Mouse (Mus musculus): ENCODE measurements around the gene Zfp341. TPM values are rescaled to one million over a fixed set of nuclear protein-coding genes. Genes with fewer than 3 reads are reported as not detected.

The Zfp341 gene
- total and polyA plus RNA-seq, 3 experiments, result 0.58 to 4.4 (median 1.6) TPM

DNA sequence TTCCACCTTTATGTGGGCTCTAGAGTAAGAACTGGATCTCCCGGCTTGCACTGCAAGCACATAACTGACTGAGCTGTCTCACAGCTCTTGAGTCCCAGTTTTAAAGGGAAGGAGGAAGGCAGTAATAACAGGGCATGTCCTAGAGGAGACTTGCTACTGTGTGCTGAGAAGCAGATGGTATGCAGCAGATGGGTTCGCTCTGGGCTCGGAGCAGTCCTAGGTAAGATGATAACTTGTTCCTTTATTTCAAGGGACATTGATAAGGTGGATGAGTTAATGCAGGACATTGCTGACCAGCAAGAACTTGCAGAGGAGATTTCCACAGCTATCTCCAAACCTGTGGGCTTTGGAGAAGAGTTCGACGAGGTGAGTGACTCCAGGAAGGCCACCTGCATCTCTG, 77.9 kb downstream of the Zfp341 start:
- in situ Hi-C loops (cut with MboI; ENCODE audit: low pct_ligation_motif_present, low pct_unique_long_range_greater_than_20kb, low sequenced_read_pairs) (no loop called here), dilution Hi-C loops (cut with MboI; ENCODE audit: extremely low pct_ligation_motif_present, extremely low pct_unique_long_range_greater_than_20kb, low sequenced_read_pairs) (no loop called here)
- no peak overlapping the region for H3K4me3 ChIP-seq (replicated peaks in 1 of 3; ENCODE audit: low read depth in 2 of 3, low read length in 2 of 3, poor library complexity in 1 of 3)
- peaks cover 0 to 3% of the 10 kb centered on the region in 2 experiments; a peak in 1 of 4 replicates for H3K4me1 ChIP-seq (ENCODE audit: control insufficient read depth in 1 of 2, insufficient read depth in 2 of 2)
- H3K4me2 ChIP-seq (ENCODE audit: insufficient read depth, low read depth, poor library complexity, severe bottlenecking), result no peak overlapping the region
- H3K27ac ChIP-seq (ENCODE audit: insufficient read depth, low read depth), result no peak overlapping the region
- no peak for DNase-seq (ENCODE audit: extremely low read depth)
- peaks cover 7% of the 10 kb centered on the region for H3K79me2 ChIP-seq (replicated peaks; ENCODE audit: control insufficient read depth, extremely low read depth, insufficient read depth, poor library complexity, severe bottlenecking)
- H3K9me3 ChIP-seq (replicated peaks; ENCODE audit: low read length), result no peaks in the 10 kb centered on the region
- H3K27me3 ChIP-seq (replicated peaks), result no peaks in the 10 kb centered on the region
- TF ChIP-seq IRF4 (IDR thresholded peaks at IDR 0.05; ENCODE audit: low read depth, low read length) (no peak), PAX5 (IDR thresholded peaks at IDR 0.05; ENCODE audit: low read length) (no peak), E2F4 (IDR thresholded peaks at IDR 0.05; ENCODE audit: insufficient replicate concordance, low read depth, low read length) (no peak), POLR2AphosphoS2 (IDR thresholded peaks at IDR 0.05; ENCODE audit: low read depth, low read length) (no peak), MAZ (IDR thresholded peaks at IDR 0.05; ENCODE audit: low read depth, low read length) (no peak), MAX (IDR thresholded peaks at IDR 0.05; ENCODE audit: low read length) (no peak), NRF1 (IDR thresholded peaks at IDR 0.05; ENCODE audit: low read depth, low read length) (no peak), SIN3A (IDR thresholded peaks at IDR 0.05; ENCODE audit: low read length) (no peak), USF2 (conservative IDR thresholded peaks at IDR 0.05; ENCODE audit: low read depth, low read length) (no peak)
- no peak overlapping the region for H3K9ac ChIP-seq (ENCODE audit: insufficient read depth, low read depth)
- peaks cover 57 to 94% of the 10 kb centered on the region in 2 experiments for H3K36me3 ChIP-seq (replicated peaks in 1 of 2; ENCODE audit: control insufficient read depth in 1 of 2, insufficient read depth in 1 of 2, low read length in 1 of 2)

DNA sequence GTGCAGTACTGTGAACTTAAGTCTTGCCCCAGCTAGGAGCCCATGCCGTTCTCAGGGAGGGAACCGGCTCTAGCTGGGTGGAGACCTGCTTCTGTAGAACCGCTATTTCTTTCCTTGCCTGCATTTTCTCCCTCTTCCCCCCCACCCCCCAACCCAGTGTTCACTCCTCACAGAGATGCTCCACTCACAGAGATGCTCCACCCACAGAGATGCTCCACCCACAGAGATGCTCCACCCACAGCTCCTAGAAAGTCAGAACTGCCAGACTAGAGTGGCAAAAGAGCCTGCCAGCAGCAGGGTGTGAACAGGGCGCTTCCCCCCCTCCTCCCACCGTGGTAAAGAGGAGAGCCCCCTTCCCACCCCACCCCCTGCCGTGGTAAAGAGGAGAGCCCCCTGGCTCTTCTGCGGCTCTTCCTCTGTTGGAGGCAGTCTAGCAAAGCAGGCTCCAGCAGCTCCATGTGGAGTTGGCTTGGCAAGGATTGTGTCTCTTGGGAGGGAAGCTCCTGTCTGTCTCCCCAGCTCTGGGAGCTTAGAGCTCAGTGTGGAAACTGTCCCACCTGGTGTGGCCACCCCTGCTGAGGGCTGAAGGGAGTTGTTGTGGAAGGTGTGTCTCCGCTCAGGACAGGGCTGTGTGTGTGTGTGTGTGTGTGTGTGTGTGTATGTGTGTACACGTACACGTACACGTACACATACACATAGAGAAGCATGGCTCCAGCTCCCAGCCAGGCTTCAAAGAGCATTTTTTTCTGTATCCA, 80.3 kb downstream of the Zfp341 start:
- DNase-seq (ENCODE audit: extremely low read depth), result no peak
- no peaks in the 10 kb centered on the region for H3K27me3 ChIP-seq (replicated peaks)
- no peaks in the 10 kb centered on the region for H3K9me3 ChIP-seq (replicated peaks; ENCODE audit: low read length)
- H3K4me1 ChIP-seq (ENCODE audit: control insufficient read depth in 1 of 2, insufficient read depth in 2 of 2), result peaks cover 0 to 15% of the 10 kb centered on the region in 2 experiments; a peak in 2 of 4 replicates
- no peak overlapping the region for H3K4me3 ChIP-seq (replicated peaks in 1 of 3; ENCODE audit: low read depth in 2 of 3, low read length in 2 of 3, poor library complexity in 1 of 3)
- no peak overlapping the region for H3K4me2 ChIP-seq (ENCODE audit: insufficient read depth, low read depth, poor library complexity, severe bottlenecking)
- no peak for TF ChIP-seq JUN (IDR thresholded peaks at IDR 0.05; ENCODE audit: insufficient read depth, low read depth, low read length)
- no peak for TF ChIP-seq EP300 (IDR thresholded peaks at IDR 0.05; ENCODE audit: low read length)
- no peak for TF ChIP-seq ELF1 (IDR thresholded peaks at IDR 0.05; ENCODE audit: low read depth, low read length)
- TF ChIP-seq HCFC1 (IDR thresholded peaks at IDR 0.05; ENCODE audit: low read depth, low read length), result no peak
- no peak for TF ChIP-seq MYC (IDR thresholded peaks at IDR 0.05; ENCODE audit: low read depth, low read length)
- TF ChIP-seq NRF1 (IDR thresholded peaks at IDR 0.05; ENCODE audit: low read depth, low read length), result no peak
- TF ChIP-seq SIN3A (IDR thresholded peaks at IDR 0.05; ENCODE audit: low read length), result no peak
- no peak for TF ChIP-seq POLR2AphosphoS2 (IDR thresholded peaks at IDR 0.05; ENCODE audit: low read depth, low read length)
- no peak for TF ChIP-seq IRF4 (IDR thresholded peaks at IDR 0.05; ENCODE audit: low read depth, low read length)
- TF ChIP-seq TCF12 (IDR thresholded peaks at IDR 0.05; ENCODE audit: low read depth, low read length), result no peak
- TF ChIP-seq MEF2A (IDR thresholded peaks at IDR 0.05; ENCODE audit: borderline replicate concordance, low read depth, low read length), result no peak
- no peak for TF ChIP-seq USF2 (conservative IDR thresholded peaks at IDR 0.05; ENCODE audit: low read depth, low read length)
- no peak for TF ChIP-seq JUND (conservative IDR thresholded peaks at IDR 0.05; ENCODE audit: low read depth, low read length)
- no peak for TF ChIP-seq USF1 (IDR thresholded peaks at IDR 0.05; ENCODE audit: low read depth, low read length)
- TF ChIP-seq NELFE (IDR thresholded peaks at IDR 0.05; ENCODE audit: low read depth, low read length), result no peak
- no peak for TF ChIP-seq CTCF (conservative IDR thresholded peaks at IDR 0.05 in 1 of 2, IDR thresholded peaks at IDR 0.05 in 1 of 2; ENCODE audit: low read depth in 2 of 2, low read length in 2 of 2)
- TF ChIP-seq ZNF384 (IDR thresholded peaks at IDR 0.05; ENCODE audit: low read depth, low read length), result no peak
- H3K9ac ChIP-seq (ENCODE audit: insufficient read depth, low read depth), result no peak overlapping the region
- H3K36me3 ChIP-seq (replicated peaks in 1 of 2; ENCODE audit: control insufficient read depth in 1 of 2, insufficient read depth in 1 of 2, low read length in 1 of 2), result peaks cover 53 to 79% of the 10 kb centered on the region in 2 experiments
- in situ Hi-C loops (cut with MboI; ENCODE audit: low pct_ligation_motif_present, low pct_unique_long_range_greater_than_20kb, low sequenced_read_pairs), result no loop called here
- dilution Hi-C loops (cut with MboI; ENCODE audit: extremely low pct_ligation_motif_present, extremely low pct_unique_long_range_greater_than_20kb, low sequenced_read_pairs), result no loop called here
- H3K79me2 ChIP-seq (replicated peaks; ENCODE audit: control insufficient read depth, extremely low read depth, insufficient read depth, poor library complexity, severe bottlenecking), result 0 out of 2 replicates have a peak, but pooled peaks cover under 1% of the 10 kb centered on the region
- H3K27ac ChIP-seq (ENCODE audit: insufficient read depth, low read depth), result no peak overlapping the region

All from CH12.LX (cell line).